Mouse (Mus musculus) heart, adult 11 months (tissue): ENCODE results near the gene Mat1a.

Source experiments
- DNase-seq: peaks from one replicate; pipeline ENCODE4 v3.0.0; 2022

Mat1a gene

DNA sequence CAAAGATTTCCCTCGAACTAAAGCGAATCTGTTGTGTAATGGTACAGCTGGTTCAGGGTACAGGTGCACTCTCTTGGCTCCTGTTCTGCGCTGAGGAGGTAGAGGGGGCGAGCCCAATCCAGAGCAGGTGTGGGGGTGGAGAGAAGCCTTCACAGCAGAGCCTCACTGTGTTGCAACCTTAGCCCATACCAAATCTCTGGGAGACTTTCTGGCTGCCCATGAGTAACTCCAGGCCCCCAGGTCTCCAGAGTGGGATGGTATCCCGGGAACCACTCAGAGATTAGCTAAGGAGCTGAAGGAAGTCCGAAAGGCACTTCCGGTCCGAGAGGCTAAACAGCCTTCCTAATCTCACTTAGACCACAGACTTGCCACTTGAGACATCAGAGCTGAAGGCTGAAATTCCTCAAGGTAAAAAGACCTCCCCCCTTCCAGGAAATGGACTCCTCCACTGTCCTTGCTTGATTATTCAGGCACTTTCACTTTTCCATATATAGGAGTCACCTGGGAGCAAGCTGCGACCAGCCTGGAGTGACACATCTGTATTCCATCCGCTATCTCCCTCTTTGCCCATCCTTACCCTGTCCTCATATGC, at the start of gene Mat1a:
Gene Mat1a (plus strand): TSS at position 183 of the 592 bp plus-strand sequence.
- peak; percentile 78 for DNase-seq

DNA sequence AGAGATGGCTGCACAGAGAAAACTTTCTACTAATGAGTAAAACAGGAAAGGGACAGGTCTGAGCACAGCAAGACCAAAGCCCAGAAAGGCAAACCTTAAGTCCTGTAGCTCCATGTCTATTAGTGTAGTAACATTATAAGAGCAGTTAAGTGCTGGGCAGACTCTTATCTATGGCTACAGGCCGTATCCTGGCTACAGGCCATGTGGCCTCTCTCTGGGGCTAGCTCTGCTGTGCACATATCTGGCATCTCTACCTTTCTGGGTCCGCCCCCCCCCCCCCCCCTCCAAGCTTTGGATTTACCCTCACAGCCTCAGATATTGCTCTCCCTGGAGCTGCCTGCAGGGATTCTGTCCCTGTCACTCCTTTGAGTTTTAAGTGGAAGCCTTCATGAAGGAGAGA, 39.7 kb upstream of the Mat1a start:
- DNase-seq = no peak

DNA sequence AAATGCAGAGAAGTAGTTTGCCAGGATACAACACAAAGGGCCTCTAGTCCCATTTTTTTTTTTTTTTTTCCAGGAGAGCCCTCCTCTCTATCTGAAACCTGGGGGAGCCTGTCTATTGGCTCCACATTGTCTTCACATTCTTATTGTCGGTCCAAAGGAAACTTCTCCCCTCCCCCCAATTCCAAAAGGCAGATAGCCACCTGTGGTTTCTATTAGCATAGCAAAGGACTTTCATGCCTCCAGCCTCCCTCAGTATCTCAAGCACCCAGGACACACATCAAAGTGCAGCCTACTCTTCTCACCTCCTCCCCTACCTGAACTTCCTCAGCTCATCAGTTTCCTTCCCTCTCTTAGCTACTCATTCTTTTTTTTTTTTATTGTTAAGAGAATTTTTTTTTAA, 38.4 kb upstream of the Mat1a start:
- DNase-seq = no peak

DNA sequence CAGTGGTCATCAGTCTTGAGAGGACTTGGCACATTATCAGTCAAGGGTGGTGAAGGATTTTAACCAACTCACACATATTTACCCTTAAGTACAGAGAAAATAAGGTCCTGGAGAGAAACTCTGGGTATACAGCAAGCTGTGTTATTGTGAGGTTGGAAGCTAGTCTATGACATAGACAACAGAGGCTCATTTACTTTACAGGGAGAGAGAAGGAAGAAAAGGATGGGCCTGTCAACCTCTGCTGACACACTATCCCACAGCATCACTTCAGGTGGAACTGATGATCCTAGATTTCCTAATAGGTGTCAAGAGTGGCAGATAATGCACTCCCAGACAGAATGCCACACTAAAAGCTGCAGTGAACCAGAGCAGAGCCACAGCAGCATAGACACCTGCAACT, 35.7 kb upstream of the Mat1a start, which contains the start of gene Dydc2:
Gene Dydc2 (minus strand): TSS at position 101 of the 400 bp plus-strand sequence.
- DNase-seq = no peak

DNA sequence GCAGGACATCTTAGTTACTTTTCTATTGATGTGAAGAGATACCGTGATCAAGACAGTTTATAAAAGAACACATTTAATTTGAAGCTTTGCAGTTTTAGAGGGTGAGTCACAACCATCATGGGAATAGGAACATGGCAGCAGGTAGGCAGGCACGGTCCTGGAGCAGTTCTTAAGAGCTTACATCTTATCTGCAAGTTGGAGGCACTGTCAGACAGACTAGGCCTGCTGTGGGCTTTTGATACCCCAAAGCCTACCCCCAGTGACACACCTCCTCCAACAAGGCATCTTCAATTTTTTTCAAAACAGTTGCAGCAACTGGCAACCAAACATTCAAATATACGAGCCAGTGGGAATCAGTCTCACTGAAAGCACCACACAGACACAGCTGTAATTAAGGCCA, 34.5 kb upstream of the Mat1a start:
- no peak for DNase-seq

DNA sequence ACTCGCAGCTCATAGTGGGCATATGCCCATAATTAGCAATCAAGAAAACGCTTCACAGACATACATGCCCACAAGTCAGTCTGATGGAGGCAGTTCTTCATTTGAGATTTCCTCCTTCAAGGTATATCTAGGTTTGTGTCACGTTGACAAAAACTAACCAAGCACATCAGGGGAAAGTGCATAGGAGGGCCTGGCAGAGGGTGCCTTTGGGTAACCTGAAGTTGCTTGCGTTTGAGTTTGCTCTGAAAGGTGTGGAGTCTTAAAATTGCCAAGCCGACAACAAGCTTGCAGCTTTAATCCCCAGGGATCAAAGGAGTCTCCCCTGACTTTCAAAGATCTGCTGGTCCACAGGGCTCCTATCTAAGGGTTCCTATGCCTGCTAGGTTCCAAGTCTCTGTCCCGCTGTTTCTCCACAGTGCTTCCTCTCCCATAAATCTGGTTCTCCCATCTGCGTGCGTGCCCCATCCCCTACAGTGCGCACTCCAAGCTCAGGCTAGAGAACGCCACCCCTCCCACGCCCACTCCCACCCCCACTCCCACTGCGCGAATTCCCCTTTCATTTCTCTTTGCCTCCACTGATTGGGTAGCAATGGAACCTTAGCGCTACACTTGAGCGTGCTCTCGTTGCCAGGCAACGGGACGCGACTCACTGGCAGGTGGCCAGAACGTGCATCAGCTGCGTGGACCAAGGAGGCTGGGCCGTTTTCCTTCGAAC, 32.4 kb upstream of the Mat1a start, which contains the start of gene Dydc1:
Gene Dydc1 (plus strand): TSS at position 683 of the 715 bp plus-strand sequence.
- DNase-seq = peak; percentile 90

DNA sequence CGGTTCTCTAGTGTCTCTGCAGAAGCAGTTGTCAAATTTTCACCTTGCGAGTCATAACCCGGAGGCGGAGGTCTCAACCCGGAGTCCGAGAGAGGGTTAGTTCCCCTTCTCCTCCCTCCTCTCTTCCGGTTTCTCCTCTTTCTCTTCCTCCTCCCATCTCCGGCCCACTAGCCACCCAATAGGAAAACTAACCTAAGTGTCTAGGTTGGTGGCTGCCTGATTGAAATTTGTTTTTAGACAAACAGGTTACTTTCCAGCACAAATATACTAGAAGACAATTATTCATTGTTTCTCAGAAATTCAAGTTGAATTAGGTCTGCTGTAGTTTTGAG, 31.9 kb upstream of the Mat1a start:
- DNase-seq = no peak

DNA sequence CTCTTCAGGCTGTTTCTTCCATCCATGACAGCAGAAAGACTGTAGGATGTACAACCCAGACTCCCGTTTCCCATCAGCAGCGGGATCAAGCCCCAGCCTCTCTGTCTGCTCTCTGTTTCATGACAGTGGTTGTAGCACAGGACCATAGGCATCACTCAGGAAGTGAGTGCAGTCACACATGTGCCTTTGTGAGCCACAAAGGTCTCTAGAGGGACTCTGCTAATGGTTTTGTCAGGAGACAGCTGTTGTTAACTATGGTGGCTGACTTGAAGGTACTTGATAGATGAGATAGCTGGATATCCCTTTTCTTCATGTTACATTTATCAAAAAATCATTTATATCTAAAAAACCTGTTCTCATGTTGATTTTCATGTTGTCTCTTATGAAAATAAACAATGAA, 22.4 kb upstream of the Mat1a start:
- DNase-seq = no peak

DNA sequence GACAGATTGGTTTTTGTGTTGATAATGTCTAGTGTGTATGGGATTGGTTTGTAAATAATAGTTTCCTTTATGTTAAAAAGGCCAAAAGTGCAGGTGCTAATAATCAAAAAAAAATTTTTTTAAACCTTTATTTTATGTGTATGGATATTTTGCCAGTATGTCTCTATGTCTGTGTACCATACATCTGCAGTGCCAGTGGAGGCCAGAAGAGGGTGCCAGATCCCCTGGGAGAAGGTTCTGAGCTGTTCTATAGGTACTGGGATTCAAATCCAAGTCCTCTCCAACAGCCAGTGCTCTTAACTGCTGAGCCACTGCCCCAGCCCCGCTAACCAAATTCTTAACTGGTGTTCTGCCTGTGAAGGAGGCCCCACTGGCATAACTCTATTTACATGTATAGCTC, 17.3 kb upstream of the Mat1a start:
- DNase-seq = no peak

DNA sequence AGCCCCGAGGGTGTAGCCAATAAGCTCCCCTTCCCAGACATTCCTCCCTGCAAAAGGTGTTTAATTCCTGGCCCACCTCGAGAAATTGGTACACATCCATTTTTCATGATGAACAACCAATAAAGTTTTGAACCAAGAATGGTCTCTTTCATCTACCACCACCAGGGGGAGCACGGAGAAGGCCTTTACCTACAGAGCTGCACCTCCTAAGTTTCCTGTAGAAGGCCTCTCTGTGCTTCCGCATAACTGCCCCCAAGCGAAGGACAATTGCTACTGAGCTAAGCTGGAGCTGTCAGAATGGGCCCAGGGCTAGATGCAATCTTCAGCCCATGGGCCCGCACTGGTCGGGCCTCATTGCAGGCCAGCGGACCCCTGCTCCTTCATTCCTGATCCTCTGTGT, 14.1 kb upstream of the Mat1a start:
- DNase-seq = no peak

DNA sequence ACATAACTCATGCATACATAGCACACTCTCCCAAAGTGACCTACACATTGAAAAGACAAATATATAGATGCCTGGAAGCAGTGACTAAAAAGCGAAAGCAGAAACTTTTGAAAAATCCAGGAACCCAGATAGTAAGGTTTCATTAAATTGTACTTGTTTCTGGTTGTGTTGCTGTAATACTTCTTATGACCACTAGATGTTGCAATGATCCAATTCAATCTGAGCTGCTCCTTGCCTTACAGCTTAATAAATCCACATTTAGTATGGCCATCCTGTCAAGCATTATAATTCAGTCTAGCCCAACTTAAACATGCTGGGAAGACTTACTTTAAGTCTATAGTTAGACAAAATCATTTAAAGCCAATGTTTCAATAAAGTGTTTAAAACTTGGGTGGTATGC, 10.7 kb upstream of the Mat1a start:
- DNase-seq = no peak

DNA sequence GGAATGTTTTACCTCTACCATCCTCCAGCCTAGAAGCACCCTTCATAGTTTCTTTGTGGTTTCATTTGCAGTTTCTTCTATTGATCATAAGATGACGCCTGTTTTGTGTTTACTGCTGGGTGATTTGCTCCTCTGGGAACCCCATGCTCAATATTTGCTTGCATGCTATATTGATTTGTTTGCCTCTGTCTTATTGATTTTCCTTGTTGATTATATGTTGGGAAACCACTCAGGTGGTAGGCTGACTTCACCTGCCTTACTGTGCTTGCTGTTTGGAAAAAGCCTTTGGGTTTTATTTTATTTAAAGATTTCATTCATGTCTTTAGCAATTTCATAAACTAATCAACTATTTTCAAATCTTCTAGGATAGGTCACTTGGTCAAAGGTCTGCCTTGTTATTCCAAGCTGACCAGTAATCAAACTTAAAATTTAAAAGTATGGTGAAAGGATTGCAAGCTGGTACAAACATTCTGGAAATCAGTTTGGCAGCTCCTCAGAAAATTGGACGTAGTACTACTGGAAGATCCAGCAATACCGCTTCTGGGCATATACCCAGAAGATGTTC, 8.5 kb upstream of the Mat1a start:
- no peak for DNase-seq

DNA sequence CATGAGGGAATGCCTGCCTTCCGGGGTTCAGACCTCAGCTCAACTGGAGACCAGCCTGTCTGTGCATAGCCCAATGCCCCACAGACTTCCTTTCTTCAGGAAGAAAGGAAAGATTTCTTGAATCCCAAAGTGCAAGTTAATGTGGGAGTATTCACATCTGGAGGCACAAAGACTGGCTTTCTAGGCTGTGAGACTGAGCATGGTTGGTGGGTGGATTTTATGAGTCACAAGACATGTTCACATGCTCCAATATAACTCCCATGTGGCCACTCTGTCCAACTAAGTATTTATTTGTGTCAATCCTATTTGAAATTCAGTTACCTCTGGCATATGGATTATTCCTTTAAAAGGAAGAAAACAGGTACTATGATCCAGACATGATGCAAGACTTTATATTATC, 6.1 kb upstream of the Mat1a start:
- no peak for DNase-seq

DNA sequence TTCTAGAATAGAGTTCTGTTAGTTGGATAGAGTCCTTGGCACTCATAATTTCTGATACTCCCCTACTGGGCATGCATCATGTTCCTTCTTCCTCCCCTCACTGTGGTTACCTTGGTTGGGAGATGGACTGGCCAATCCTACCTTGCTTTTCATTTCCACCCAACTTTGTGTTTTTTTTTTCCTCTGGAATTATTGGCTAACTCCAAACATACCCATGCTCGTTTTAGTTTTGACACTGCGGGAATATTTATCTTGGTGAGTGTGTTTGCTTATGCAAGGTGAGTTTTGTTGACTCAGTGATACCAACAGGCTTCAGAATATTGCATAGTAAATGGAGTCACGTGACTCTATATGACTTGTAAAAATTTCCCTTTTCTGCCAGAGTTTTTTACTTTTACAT, 4.1 kb upstream of the Mat1a start:
- no peak for DNase-seq

DNA sequence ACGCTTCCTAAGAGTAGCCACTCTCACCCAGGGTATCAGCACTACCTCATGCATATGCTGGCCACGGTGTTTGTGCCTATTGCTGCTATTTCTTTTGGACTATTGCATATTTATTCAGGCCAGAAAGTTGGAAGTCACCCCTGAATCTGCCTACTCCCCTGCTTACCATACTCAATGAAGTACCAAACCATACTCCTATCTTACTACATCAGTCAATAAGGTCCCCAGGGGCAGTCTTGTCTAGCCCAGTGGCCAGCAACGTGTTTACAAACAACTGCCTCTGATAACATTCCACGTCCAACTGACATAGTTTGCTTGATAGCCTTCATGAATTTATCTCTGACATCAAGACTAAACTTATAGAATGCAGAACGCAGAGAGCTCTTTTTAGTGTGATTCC, 3.6 kb upstream of the Mat1a start:
- no peak for DNase-seq

DNA sequence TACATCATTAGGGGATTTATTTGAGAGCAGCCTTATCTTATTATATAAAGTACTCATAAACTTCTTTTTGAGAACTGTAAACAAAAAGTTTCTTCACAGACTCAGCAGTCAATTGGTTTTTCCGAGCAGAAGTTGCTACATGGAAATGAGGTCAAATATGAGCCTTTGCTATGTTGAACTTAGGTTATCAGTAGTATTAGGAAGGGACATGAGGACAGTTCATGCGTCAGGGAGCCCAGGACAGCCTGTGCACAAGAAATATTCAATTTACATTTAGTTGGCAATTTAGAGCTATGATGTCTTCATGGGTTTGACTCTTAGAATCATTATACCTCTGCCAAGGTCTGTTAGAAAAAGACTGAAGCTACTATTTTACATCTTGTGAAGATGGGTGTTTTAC, 2.6 kb upstream of the Mat1a start:
- DNase-seq = no peak

DNA sequence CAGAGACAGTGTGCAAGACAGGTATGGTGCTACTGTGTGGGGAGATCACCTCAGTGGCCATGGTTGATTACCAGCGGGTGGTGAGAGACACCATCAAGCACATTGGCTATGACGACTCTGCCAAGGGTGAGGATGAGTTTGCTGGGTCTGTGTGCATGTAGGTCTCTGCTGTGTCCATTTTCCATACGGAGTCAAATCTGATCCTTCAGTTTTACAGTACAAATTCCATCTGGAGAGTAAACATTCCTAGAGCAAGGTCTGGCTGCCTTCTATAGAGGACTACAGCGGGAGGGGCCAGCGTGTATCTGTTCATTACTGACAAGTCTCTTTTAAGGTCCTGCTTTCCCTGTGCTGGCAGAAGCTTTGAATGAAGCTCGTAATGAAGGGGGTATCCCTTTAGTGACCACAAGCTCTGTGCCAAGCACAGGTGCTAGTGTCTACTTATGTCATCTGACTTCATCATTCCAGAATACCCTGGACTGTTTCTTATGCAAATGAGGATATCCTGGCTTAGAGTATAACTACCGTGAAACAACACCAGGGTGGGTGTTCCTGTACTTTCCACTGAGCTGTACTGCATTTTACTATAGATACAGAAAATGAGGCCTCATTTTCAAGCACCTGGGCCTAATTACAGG, 6.3 kb downstream of the Mat1a start:
- peak; percentile 76 for DNase-seq

DNA sequence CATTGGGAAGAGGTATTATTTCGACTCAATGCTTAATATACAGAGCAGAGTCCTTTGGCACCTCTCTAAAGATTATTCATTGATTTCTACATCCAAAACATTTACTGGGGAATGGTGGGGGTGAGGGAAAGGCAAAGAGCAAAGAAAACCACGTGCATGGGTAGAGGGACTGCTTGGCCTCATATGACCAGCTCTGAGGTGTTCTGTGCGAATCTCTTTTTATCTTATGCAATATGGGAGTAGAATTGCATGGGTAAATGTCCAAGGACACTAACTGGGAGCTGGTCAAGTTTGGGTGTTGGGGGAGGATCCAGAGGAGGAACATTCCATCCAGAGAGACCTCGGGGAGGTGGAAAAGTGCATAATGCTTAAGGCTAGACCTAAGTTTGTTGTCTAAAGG, 8.1 kb downstream of the Mat1a start:
- peak; percentile 13 for DNase-seq

DNA sequence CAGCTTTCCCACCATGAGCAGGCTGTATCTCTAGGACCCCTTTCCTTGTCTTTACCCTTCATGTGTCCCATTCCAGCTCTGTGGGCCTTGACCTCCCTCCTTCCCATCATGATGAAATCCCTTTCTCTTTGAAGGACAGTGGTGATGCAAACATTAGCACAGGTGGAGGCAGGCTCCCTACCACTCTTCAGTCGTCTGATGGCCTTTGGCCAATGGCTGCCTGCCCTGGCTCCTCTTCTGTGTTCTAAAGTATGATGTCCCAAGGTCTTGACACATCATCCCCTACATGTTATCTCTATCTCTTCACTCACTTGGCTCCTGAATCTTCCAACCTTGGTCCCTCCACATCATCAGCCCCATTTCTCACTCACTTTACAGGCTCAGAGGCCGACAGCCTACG, 11.4 kb downstream of the Mat1a start:
- no peak for DNase-seq

DNA sequence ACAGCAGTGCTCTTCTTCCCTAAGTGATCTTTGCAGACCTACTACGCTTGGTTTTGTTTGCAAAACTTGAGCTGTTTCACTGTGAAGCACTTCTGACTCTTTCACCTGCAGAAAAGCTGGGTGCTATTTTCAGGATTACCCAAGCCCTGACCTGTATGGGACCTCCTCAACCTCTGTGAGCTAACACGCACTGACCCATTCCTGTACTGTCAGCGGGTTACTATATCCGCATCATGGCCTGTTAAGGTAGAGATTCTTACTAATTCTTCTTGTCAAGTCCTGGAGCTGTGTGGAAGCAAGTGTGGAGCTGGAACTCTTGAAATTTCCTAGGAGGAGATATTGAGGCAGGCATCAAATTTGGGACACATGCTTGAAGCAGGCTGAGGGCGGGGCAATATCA, 19.8 kb downstream of the Mat1a start:
- DNase-seq = no peak

DNA sequence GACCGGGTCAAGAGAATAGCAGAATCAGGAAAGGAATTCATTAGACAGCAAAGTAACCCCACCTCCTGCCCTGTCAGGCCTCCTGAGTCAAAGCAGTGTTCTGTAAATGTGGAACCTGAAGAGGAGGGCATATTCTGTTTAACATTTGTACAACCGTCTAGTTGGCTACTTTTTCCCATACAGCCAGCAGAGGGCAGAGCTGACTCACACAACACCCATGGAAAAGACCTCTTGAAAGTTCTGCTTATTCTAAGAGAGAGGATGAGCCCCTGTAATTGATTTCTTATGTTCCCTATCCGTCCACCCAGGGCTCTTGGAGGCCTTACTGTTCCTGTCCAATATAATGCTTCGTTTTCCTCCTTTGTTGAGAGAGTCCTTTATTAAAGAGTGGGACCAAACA, 23.2 kb downstream of the Mat1a start:
- DNase-seq = peak; percentile 29

DNA sequence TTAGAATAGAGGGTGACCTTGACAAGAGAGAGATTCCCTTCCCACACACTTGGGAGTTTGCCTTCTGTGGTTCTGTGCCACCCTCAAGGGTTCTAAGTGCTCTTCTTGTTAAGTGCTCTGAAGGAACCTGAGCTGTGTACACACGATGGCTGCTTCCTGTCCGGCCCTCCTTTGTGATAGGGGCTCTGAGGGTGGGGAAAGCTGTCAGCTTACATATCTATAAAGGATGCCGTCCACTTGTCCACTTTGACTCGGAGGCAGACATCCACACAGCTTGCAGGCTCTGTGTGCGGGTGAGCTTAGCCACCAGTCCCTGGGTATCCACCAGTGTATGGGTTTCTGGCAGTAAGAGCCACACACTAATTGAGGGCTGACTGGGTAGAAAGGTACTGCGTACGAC, 26.7 kb downstream of the Mat1a start, which contains the start of gene Sftpa1:
Gene Sftpa1 (plus strand): TSS at position 243 of the 400 bp plus-strand sequence.
- peak; percentile 40 for DNase-seq

DNA sequence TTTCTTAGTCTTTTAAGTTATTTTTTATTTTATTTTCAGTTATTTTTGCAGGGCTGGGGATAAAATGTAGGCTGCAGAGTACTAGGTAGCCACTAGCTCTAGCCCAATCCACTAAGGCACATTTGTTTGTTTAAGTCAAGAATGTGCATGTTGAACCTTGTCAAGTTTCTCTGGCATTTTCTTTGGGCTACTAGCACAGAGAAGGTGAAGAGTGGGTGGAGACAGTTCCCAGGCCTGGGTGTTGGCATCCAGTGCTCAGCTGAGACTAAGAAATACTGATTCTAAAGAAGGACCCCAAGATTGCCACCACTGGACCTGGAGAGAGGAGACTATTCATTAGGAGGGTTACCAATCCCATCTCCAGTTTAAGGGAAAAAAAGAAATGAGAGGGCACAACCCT, 32.2 kb downstream of the Mat1a start:
- DNase-seq = no peak

DNA sequence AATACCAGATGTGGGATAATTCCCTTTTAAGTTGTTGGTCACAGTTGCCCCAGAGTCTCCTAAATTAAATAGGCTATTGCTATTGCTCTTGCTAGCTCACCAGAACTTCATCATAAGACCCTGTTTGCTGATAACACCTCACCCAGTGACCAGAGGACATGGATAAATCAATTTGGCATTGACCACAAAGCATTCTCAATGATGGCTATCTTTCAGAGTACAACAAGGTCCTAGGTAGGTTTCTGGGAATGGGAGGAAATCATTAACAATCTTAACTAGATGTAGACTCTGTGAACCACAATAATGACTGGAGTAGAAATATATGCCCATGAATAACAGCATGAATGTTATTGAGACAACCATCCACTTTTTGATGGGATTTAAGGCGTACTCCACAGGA, 35.9 kb downstream of the Mat1a start:
- DNase-seq = peak; percentile 18
